Mouse (Mus musculus): ENCODE data around the gene St5.

St5 gene

GRCm38 (mm10) chr7:109532691-109533090, 170.7 kb downstream of the St5 start:
- DNase-seq (ENCODE audit: inconsistent age in 2 of 2, low spot score in 1 of 2) = no peak

GRCm38 (mm10) chr7:109531501-109531900, 171.9 kb downstream of the St5 start:
- DNase-seq (ENCODE audit: inconsistent age in 2 of 2, low spot score in 1 of 2) = no peak

- DNase-seq (ENCODE audit: inconsistent age in 2 of 2, low spot score in 1 of 2) = peak; percentile 54 to 78
Observed at GRCm38 (mm10) chr7:109529741-109530140, 173.7 kb downstream of the St5 start.

DNA sequence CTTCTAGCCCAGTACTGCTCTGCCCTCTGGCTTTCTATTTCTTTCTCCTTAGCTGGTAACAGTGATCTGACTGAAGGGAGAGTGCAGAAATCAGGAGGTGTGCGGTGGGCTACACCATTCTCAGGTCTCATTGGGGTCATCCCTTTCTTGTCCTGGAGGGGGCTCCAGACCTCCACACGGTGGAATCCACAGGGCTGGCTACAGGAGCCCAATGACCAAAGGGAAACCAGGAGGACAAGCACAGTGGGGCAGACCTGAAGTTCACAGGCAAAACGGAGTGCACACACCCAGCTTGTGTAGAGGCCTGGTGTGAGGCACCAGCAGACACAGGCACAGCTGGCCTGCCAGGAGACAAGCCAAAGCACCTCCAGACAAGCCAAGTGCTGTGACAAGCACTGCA, 175.0 kb downstream of the St5 start:
- peak; percentile 60 to 85 for DNase-seq (ENCODE audit: inconsistent age in 2 of 2, low spot score in 1 of 2)

DNA sequence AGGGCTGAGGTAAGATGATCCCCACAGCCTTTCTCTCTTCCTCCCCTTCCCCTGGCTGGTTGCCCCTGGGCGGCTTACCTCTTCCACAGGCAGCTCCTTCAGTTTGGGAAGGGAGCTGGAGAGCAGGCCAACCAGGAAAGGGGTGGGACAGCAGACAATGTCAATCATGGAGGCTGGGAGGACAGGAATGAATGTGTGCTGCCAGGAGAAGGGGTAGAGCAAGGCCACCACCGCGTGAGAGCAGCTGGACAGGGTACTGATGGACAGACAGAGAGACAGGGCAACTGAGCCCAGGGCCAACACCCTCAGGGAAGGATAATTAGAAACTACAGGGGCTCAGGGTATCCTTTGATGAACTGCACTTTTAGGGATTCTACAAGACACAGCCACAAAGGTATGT, 175.9 kb downstream of the St5 start:
- peak; percentile 41 to 72 for DNase-seq (ENCODE audit: inconsistent age in 2 of 2, low spot score in 1 of 2)

GRCm38 (mm10) chr7:109525740-109526663, 177.4 kb downstream of the St5 start:
- peak; percentile 50 to 56 for DNase-seq (ENCODE audit: inconsistent age in 2 of 2, low spot score in 1 of 2)

GRCm38 (mm10) chr7:109524763-109525162, 178.6 kb downstream of the St5 start:
- peak in 1 of 2 experiments; percentile 65 for DNase-seq (ENCODE audit: inconsistent age in 2 of 2, low spot score in 1 of 2)

- no peak for DNase-seq (ENCODE audit: inconsistent age in 2 of 2, low spot score in 1 of 2)
Observed at GRCm38 (mm10) chr7:109524442-109524744, 179.0 kb downstream of the St5 start.

- peak; percentile 13 to 59 for DNase-seq (ENCODE audit: inconsistent age in 2 of 2, low spot score in 1 of 2)
Observed at GRCm38 (mm10) chr7:109523741-109524441, 179.5 kb downstream of the St5 start.

- DNase-seq (ENCODE audit: inconsistent age in 2 of 2, low spot score in 1 of 2) = no peak
Observed at GRCm38 (mm10) chr7:109523304-109523703, 180.1 kb downstream of the St5 start.

DNA sequence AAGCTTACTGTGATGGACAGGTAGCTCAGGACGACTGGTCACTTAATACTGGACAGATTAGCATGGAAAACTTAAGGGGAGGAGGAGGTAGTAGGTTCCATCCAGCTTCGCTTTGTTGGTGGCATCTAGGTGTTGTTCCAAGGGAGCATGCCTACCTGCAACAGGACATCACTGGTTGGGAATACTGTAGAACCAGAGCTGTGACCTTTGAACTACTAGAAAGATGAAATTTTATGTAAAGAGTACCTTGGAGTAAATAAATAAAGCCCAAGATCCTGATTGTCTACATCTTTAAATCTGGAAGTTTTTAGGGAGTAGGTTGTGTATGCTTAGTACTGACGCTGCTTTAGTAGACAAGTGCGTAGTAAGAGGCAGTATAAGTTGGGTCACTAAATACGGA, 181.3 kb downstream of the St5 start:
- DNase-seq (ENCODE audit: inconsistent age in 2 of 2, low spot score in 1 of 2) = no peak

DNA sequence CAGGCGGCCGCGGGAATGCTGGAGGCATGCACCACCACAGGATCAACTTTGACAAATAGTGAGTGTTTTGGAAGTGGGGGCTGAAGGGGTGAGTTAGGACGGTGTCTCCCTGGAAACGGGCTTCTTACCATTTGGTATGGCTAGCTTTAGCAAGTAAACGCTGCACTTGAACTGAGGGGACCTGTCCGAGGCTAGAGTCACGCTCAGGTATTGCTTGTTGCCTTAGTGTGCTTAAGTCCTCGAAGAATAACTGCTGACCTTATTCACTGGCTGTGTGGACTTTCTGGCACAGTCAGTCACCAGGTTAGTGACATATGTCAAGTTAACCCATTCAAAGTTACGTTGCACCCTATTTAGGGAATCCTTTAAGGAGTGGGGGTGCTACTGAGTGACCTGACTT, 183.5 kb downstream of the St5 start:
- DNase-seq (ENCODE audit: inconsistent age in 2 of 2, low spot score in 1 of 2) = peak; percentile 35 to 72

- peak; percentile 99 for DNase-seq (ENCODE audit: inconsistent age in 2 of 2, low spot score in 1 of 2)
Observed at GRCm38 (mm10) chr7:109518838-109519696, 184.3 kb downstream of the St5 start, which contains the start of gene Rpl27a. Gene Rpl27a (plus strand): TSS chr7:109519147.

- peak in 1 of 2 experiments; percentile 19 for DNase-seq (ENCODE audit: inconsistent age in 2 of 2, low spot score in 1 of 2)
Observed at GRCm38 (mm10) chr7:109518036-109518681, 185.2 kb downstream of the St5 start.

DNA sequence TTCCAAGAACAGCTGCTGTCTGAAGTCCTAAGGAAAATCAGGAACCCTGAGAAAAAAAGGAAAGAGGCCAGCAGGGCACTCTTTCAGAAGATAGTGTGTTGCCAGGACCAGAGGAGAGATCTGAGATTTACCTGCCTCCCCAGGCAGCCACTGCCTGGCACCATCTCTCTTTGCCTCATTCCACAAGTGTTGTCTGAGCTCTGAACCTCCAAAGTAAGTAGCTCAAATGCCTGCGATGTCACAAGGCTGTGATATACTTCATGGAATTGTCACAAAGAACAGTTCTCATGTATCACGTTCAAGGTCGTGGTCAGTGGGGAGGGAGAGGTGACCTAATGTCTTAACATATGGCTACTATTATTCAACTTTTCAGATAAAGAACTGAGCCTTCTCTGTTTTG, 186.9 kb downstream of the St5 start:
- DNase-seq (ENCODE audit: inconsistent age in 2 of 2, low spot score in 1 of 2) = peak; percentile 12 to 60

DNA sequence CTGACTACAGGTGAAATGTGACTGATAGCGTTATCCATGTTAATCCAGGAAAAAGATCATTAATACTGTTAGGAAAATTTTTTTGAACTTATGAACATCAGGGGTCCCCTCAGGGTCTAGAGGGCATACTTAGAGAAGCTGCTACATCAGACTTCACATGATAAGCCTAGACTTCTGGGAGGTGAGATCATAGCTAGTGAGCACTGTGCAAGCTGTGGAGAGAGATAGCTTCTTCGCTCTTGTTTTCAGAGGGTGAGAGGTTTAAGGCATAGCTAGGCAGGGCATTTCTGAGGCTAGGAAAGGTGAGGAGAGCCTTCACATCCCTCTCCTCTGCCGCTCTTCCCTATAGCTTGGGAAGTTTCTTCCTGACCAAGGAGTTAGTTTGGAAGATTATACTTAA, 191.6 kb downstream of the St5 start:
- DNase-seq (ENCODE audit: inconsistent age in 2 of 2, low spot score in 1 of 2) = no peak

DNA sequence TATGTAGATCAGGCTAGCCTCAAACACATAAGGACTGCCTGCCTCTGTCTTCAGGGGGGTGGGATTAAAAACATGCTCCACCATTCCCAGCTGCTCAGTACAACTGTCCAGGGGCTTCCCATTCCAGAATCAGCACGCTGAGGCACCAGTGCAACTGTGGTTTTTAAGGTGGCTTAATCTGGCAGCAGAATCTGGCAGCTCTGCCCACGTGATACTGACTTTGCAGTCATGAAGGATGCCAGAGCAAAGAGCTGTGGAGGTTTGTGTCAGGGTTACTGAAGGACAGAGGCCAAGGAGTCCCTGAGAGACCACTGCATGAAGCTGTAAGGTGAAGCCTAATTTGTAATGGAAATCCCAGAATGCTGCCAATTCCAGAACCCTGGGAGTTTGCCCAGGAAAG, 192.6 kb downstream of the St5 start:
- no peak for DNase-seq (ENCODE audit: inconsistent age in 2 of 2, low spot score in 1 of 2)

- DNase-seq (ENCODE audit: inconsistent age in 2 of 2, low spot score in 1 of 2) = no peak
Observed at GRCm38 (mm10) chr7:109508034-109508433, 195.4 kb downstream of the St5 start, which contains the start of gene Trim66. Gene Trim66 (minus strand): TSS chr7:109508134.

DNA sequence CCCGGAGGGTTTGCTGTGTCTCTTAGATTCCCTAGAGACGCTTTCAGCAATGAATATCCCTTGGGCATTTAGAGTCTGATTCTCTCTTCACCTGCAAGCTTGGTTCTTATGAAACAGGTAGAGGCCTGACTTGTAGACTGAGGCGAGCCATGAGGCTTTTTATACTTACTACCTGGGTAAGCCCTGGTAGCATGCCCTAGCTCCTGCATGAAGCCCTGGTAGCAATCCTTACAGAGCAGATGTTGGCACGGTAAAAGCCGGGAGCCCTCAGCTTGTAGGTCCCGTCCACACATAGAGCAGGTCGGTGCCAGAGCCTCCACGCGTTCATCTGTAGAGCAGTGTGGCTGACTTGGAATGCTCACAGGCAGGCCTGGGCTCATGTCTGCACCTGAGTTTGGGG, 195.8 kb downstream of the St5 start:
- DNase-seq (ENCODE audit: inconsistent age in 2 of 2, low spot score in 1 of 2) = no peak

DNA sequence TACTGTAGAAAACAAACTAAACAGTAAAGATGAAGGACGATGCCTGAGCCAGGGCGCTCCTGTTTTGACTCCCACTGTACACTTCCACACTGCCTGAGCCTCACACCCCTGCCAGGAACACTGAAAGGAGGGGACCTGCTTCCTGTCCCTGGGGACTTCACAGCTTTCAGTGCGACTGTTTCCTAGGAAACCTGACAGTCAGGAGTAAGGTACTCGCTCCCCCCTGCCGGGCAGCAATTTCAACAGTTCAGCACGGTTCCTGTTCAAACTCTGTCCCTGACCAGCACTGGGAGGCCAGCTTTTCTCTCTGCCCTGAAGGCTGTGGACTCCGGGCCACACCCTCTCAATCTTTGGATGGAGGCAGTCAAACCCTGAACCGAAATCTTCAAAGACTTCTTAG, 196.3 kb downstream of the St5 start:
- DNase-seq (ENCODE audit: inconsistent age in 2 of 2, low spot score in 1 of 2) = peak in 1 of 2 experiments; percentile 22

DNA sequence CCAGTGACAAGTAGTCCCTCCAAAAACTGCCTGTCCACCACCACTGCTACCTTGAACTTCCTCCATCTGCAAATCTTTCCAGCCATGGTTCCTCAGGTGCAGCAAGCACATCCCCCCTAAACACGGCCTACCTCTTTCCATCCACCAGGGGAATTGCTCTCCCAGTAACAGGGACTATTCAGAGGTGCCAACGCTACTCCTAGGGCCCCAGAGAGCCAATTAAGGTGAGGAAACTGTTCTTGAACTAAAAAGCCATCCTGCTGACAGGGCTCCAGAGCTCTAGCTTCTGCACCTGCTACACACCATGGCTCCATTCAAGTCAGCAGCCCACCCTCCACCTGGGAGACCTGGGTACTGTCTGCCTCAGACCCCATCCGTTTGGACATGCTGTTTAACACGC, 205.9 kb downstream of the St5 start:
- no peak for DNase-seq (ENCODE audit: inconsistent age in 2 of 2, low spot score in 1 of 2)
